Mouse (Mus musculus) bone marrow macrophage, adult 2 months (primary cell): ENCODE data around the gene Tnni2.

ENCODE experiments used
- CTCF ChIP-seq: IDR thresholded peaks from 2 replicates; pipeline ENCODE4 v1.5.1; 2012; ENCODE audit warnings: low read depth, mild to moderate bottlenecking, low read length, moderate library complexity
- POLR2A ChIP-seq: IDR thresholded peaks from 2 replicates; pipeline ENCODE4 v1.6.1; 2012; ENCODE audit warnings: mild to moderate bottlenecking, low read depth, low read length, borderline replicate concordance

DNA sequence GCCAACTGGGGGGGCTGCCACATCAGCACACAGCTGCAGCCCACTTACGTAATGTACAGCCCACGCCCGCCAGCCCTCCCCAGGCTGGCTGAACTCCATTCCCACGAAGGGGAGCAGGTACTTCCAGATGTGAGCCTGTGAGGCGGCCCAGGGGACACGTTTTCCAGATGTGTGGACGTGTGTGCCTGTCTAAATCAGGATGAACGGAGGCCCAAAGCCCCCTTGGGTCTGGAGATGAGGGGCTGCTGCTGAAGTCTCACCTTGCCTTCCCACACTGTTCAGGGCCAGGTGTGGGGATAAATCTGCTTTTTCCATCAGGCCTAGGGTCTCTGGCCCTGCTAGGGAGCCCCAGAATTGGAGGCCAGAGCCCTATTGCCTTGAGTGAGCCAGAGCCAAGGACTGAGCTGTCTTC lies 45.1 kb downstream of the Tnni2 start:
- TF ChIP-seq CTCF (no peak), POLR2A (no peak)
